Mouse (Mus musculus) lung, postnatal 14 days (tissue): ENCODE results near the gene Klhl5.
A peak's percentile ranks its signal among the peaks of the same experiment; 100 is the strongest.

Source experiments
- DNase-seq: peaks from one replicate; pipeline ENCODE4 v3.0.0; 2021

Gene Klhl5

DNA sequence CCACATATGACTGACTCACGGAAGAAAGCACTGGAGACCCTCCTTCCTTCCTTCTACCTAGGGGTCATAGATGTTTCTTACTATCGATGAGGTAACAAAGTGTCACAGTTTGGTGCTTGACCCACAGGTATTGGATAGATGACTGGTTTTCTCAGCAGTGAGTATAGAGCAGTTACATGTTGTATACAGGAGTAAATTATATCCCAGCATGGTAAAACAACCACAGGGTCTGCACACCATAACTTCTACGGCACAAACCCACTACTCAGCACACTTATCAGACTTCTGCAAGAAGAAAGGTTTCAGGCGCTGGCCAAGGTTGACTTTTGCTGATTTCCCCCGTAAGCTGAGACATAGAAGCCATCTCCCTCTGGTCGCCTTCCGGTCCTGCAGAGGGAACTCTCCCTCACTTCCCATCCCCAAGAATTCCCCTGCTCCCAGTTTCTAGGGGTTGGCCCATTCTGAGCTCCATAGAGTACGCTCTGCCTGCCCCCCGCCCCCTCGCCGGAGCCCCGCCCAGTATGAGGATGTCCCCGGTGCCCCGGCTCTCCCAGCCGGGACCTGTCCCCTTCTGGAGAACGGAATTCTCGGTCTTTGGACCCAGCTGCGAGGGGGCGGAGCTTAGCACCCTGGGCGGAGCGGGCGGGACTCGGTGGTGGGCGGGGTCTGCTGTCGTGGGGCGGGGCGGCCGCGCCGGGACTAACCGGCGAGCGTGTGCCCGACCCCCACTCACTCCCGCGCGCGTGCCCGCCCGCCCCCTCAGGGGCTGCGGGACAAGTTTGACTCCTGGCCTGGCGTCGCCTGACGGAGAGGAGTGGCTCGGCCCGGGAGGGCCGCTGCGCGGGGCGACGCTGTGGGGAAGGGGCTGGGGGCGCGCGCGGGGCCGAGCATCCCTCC lies at the start of gene Klhl5:
Gene Klhl5, plus strand, starts transcription at position 664 of the 897 bp plus-strand sequence.
- peak; percentile 95 for DNase-seq

GRCm38 (mm10) chr5:65057596-65057995 lies 49.7 kb upstream of the Klhl5 start:
- no peak for DNase-seq

- no peak for DNase-seq
These were observed 47.5 kb upstream of the Klhl5 start for GRCm38 (mm10) chr5:65059806-65060205.

GRCm38 (mm10) chr5:65062236-65062635 lies 45.1 kb upstream of the Klhl5 start:
- DNase-seq, result no peak

GRCm38 (mm10) chr5:65063266-65063665 lies 44.1 kb upstream of the Klhl5 start:
- DNase-seq, result no peak

DNA sequence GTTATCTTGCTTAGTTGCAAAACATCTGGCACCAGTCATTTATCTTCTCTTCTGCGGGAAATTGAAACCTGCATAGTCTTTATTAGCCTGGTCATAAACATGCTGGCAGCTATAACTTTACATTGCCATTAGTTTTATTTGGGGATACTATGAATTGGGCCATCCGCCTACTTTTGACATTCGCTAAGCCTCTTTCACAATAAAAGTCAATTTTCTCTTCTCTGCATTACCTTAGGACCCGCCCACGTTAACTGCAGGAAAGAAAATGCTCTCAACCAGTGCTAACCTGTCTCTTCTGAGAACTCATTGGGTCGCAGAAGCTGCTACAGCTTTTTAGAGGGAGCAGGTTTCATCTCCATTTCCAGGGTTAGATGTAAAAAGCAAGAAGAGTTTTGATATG lies 39.2 kb upstream of the Klhl5 start:
- DNase-seq, result no peak

GRCm38 (mm10) chr5:65069872-65070271 lies 37.5 kb upstream of the Klhl5 start:
- no peak for DNase-seq

DNA sequence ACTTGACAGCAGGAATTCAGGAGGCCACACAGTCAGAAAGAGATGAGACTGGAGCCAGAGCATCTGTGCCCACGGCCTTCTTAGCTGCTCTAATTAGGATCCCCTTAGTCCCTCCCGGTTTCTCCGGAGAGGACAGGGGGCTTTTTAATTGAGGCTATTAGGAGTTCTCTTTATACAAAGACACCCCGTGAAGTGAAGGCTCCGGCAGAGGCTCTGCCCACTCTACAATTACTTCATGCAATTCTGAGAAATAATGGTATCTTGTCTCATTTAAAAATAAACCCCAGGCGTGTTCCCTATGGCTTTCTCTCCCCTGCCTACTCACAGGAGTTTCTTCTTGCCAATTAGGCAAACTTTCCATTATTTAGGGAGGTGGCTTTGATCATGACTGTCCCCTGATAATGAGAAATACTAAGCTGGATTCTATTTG lies 35.6 kb upstream of the Klhl5 start:
- no peak for DNase-seq

DNA sequence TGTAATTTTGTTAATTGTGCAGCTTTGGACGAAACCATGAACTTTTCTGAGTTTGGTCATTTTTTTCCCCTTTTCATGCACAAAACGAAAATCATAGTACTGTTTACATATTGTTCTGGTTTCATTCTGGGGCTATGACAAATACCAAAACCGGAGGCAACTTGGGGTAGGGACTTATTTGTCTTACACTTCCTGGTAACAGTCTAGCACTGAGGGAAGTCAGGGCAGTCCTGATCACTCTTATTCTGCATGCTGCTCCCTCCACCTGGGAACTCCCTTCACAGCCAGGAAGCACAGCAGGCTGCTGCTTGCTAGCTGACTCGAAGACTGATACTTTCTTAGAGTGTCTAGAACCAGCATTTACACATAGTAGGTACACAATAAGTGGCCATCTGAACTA lies 34.1 kb upstream of the Klhl5 start:
- no peak for DNase-seq

GRCm38 (mm10) chr5:65074693-65075092 lies 32.6 kb upstream of the Klhl5 start:
- DNase-seq, result no peak

DNA sequence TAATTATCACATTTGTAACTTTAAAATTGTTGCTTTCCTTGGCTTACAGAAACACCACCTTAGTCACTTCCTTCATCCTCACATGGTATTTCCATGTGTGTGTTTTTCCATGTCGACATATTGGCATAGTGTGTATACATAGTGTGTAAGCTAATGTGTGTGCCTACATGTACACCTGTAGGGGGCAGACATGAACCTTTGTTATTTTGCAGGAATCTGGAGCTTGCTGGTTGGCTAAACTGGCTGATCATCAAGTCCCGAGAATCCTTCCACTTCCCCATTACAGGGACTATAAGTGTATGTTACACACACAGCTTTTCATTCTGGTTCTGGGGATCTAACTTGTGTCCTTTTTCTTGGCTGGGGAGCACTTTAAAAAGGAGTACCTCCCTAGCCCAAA lies 31.3 kb upstream of the Klhl5 start:
- DNase-seq, result no peak

- DNase-seq, result no peak
These were observed 30.6 kb upstream of the Klhl5 start for GRCm38 (mm10) chr5:65076748-65077147.

DNA sequence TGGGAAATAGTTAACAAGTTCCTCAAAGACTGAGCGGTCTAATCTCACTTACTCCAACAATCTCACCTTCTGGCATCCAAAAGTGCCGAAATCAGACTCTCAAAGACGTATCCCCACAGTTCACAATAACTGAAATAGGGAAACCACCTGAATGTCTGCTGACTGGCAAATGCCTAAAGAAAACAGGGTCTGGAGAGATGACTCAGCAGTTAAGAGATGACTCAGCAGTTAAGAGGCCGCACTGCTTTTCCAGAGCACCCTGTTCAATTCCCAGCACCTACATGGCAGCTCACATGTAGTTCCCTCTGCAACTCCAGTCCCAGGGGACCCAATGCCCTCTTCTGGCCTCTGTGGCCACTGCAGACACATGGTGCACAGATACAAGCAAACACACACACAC lies 29.3 kb upstream of the Klhl5 start:
- DNase-seq, result no peak

- no peak for DNase-seq
These were observed 27.5 kb upstream of the Klhl5 start for GRCm38 (mm10) chr5:65079881-65080280.

- no peak for DNase-seq
These were observed 25.5 kb upstream of the Klhl5 start for GRCm38 (mm10) chr5:65081836-65082235.

DNA sequence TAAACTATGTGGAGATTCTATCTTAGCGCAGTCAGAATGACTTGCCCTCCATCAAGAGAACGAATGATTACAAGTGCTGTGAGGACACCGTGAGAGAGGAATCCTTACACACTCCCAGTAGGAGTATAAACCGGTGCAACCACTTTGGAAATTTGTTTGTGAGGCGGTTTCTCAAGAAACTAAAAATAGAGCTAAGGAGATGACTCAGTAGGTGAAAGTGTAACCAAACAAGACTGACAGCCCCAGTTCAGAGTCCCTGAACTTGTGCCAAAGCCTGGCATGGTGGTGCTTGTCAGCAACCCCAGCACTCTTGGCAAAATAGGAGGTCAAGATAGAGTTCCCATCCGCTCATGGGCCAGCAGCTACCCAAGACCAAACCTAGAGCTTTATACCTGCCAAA lies 20.8 kb upstream of the Klhl5 start:
- DNase-seq, result peak; percentile 52

- no peak for DNase-seq
These were observed 17.6 kb upstream of the Klhl5 start for GRCm38 (mm10) chr5:65089707-65090106.

DNA sequence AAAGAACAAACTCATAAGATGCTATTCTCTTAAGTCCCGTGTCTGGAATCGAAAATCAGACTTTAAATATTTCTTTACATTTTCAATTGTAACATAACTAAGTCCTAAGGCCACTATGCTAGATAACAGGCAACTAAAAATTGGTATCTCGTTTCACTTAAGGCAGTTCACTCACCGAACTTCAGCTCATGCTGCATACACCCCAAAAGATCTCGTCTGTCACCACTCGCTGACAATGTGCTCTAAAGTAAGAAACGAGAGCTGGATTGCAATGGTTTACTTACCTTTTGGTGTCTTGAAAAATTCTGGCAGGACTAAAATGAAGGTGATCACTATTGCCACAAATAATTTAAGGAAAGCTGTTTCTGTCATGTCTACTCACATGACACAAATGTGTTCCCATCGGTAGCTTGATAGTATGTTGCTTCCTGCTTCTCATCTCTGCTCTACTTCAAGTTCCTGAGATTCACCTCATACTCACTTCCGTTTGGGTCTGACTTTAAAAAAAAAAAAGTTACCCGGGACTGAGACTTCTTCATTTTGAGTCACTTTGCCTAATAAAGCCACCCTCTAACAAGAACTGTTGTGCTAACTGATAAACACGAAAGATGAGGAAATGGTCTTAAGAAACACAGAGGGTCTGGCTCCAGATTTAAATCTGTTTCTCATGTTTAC lies 16.0 kb upstream of the Klhl5 start:
- no peak for DNase-seq

DNA sequence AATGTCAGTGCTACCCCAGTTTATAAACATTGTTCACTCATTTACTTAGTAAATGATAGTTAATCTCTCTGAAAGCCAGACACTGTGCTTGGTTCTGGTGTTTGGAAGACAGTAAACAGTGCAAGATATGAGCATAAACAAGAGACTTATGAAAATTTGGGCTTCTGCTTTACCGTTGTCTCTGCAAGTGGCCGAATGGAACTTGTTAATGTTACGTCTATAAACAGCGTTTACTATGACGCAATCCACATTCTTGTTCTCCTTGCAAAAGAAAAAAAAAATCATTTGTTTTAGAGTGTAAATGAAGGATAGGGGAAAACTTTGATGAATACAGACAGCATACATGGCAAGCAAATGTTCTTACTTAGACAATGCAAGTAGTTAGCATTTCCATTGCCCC lies 15.4 kb upstream of the Klhl5 start, which contains the start of gene Tmem156:
Gene Tmem156, minus strand, starts transcription at position 212 of the 400 bp plus-strand sequence.
- no peak for DNase-seq

- no peak for DNase-seq
These were observed 13.6 kb upstream of the Klhl5 start for GRCm38 (mm10) chr5:65093769-65094168.

GRCm38 (mm10) chr5:65094902-65095545 lies 12.3 kb upstream of the Klhl5 start:
- peak; percentile 11 for DNase-seq

DNA sequence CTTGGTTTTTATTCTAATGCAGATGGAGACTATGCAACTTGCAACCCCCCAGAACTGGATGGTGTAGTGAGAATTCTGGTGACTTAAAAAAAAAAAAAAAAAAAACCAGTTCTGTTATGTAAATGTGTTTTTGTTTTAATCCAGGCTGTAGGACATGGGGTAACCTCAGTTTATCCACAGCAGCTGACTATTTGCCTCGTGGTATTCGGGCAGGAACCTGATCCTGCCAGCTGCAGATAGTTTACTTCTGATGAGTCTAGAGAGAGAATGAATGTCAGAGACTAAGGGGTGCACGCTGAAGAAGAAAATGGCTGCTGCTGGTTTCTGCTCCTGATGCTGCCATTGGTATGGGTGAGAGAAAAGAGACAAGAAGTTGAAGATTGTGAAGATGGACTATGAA lies 11.3 kb upstream of the Klhl5 start:
- no peak for DNase-seq

DNA sequence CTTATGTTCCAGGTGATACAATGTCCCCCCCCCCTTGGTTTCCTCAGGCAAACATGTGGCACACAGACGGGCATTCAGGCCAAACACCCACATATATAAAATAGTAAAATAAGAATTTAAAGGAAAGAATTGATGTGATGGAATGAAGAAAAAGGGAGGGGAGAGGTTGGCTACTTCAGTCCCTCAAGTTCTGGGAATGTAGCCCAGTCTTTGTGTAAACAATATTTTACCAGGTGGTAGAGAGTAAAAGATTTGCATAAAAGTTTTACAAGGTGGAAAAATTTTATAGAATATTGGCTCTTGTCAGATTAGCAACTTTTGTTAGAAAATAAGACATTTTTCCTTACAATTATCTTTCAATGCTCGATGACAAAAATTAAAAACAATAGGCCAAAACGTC lies 10.5 kb upstream of the Klhl5 start:
- no peak for DNase-seq

DNA sequence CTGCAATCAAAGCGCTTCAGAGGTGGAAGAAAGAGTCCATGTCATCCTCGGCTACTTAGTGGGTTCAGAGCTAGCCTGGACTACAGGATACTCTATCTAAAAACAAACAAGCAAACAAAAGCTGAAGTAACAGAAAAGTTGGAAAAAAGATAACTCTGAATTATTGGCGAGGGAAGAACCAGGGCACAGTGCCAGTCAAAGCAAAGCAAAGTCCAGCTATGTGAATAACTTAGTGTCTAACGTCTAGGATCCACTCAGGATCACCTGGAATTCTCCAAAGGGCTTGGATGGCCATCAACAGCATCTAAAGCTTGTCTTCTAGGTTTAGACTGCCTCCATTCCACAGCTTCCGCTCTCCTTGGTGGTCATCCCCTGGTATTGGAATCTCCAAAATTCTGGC lies 9.9 kb upstream of the Klhl5 start:
- no peak for DNase-seq
